In genomic region chr11:107545747-107546476, GRCm38 (mm10) we compare ENCODE assay signal across 8 mouse cellular contexts. TPM values are rescaled to one million over a fixed set of nuclear protein-coding genes. Genes with fewer than 3 reads are reported as not detected.
DNase-seq lines count a peak whose midpoint lies in the region; ATAC-seq and TF ChIP-seq lines count a peak whose summit lies in the region.

No protein-coding gene starts in this region.

- 22% methylated on average over 13 of the region's 13 CpGs for WGBS in embryonic facial prominence, embryonic 12.5 days
- WGBS in lung, postnatal 0 days = 26% methylated on average over 13 of the region's 13 CpGs

- H3K4me3 ChIP-seq in embryonic facial prominence, embryonic 12.5 days = peak overlapping the region; percentile 94; the same call in 1 of the 2 replicates
- peak overlapping the region; percentile 91; the same call in 1 of the 2 replicates for H3K4me3 ChIP-seq in lung, postnatal 0 days (ENCODE audit: low read depth, low read length)

- TF ChIP-seq CTCF in lung, postnatal 0 days (IDR thresholded peaks at IDR 0.05) = peak; percentile 8; the same call in 1 of the 2 replicates

- H3K9ac ChIP-seq in embryonic facial prominence, embryonic 12.5 days = no peak overlapping the region
- H3K9ac ChIP-seq in lung, postnatal 0 days (replicated peaks; ENCODE audit: low read depth) = no peak overlapping the region

- ATAC-seq in embryonic facial prominence, embryonic 12.5 days (ENCODE audit: insufficient number of reproducible peaks, insufficient read depth, low FRiP score, low TSS enrichment) = no peak
- peak; percentile 53 for ATAC-seq in lung, postnatal 0 days

- peaks cover 6% of the 10 kb centered on the region for H3K36me3 ChIP-seq in embryonic facial prominence, embryonic 12.5 days
- no peaks in the 10 kb centered on the region for H3K36me3 ChIP-seq in lung, postnatal 0 days (ENCODE audit: insufficient read depth, low read length)

- intact Hi-C loops in heart, postnatal 14 days (cut with DNase I) = loop anchor here (2.0 kb wide), 1 partner anchor 33 kb away; no protein-coding TSS in a partner anchor

- DNase-seq in MN1 (ENCODE audit: low spot score) = peak; percentile 9
- DNase-seq in kidney, adult 8-10 months = peak; percentile 31 to 33
- peak; percentile 74 for DNase-seq in lung, postnatal 0 days (ENCODE audit: low spot score)
- DNase-seq in thymus, postnatal 36 days = no peak
- DNase-seq in left cerebral cortex, adult 9 months (ENCODE audit: low spot score in 2 of 2) = no peak
- DNase-seq in left cerebral cortex, adult 8-10 months (ENCODE audit: low spot score in 2 of 2) = no peak
- no peak for DNase-seq in heart, postnatal 14 days

- H3K4me2 ChIP-seq in embryonic facial prominence, embryonic 12.5 days (replicated peaks) = peak overlapping the region; percentile 91
- peak overlapping the region; percentile 99 for H3K4me2 ChIP-seq in lung, postnatal 0 days (replicated peaks; ENCODE audit: low read depth, low read length)

- no peaks in the 10 kb centered on the region for H3K9me3 ChIP-seq in embryonic facial prominence, embryonic 12.5 days
- no peaks in the 10 kb centered on the region for H3K9me3 ChIP-seq in lung, postnatal 0 days (ENCODE audit: low read length)

- H3K27me3 ChIP-seq in embryonic facial prominence, embryonic 12.5 days = no peaks in the 10 kb centered on the region
- no peaks in the 10 kb centered on the region for H3K27me3 ChIP-seq in lung, postnatal 0 days (replicated peaks; ENCODE audit: insufficient read depth, low read length)

- H3K27ac ChIP-seq in embryonic facial prominence, embryonic 12.5 days = no peak overlapping the region
- no peak overlapping the region for H3K27ac ChIP-seq in lung, postnatal 0 days (ENCODE audit: low read length)

- 0 out of 2 replicates have a peak, but pooled peaks cover 10% of the 10 kb centered on the region for H3K4me1 ChIP-seq in embryonic facial prominence, embryonic 12.5 days
- H3K4me1 ChIP-seq in lung, postnatal 0 days (ENCODE audit: insufficient read depth, low read depth, low read length) = no peaks in the 10 kb centered on the region; the same call in 1 of the 2 replicates

- no peak for TF ChIP-seq EP300 in lung, postnatal 0 days (IDR thresholded peaks at IDR 0.05)

RNA-seq across cellular contexts. Expression of gene Helz, which starts 1.8 kb away (rescaled TPM):
- 19.7 and 20.5 TPM in 2 replicates for polyA plus RNA-seq in embryonic facial prominence, embryonic 12.5 days (2016; fragmentation: Nextera tagmentation; extraction: Ambion mirVana)
- 8.4 and 9.9 TPM in 2 replicates for polyA plus RNA-seq in lung, postnatal 0 days (2015; fragmentation: Nextera tagmentation; extraction: Ambion mirVana)
- total RNA-seq in left cerebral cortex, adult 8-10 months (2022) = 10 to 100 TPM; 41.9 to 52.3 (median 48.0) TPM
- total RNA-seq in heart, postnatal 14 days (2021) = 10 to 100 TPM; 28.6 to 29.6 TPM

Comparison
In these comparisons a context has a peak if more than half of its experiments do, and no peak if none do; other contexts are left out.
1. DNase-seq: peak in MN1 (single experiment), kidney, adult 8-10 months (2 of 2) and lung, postnatal 0 days (single experiment); none in thymus, postnatal 36 days (0 of 2), left cerebral cortex, adult 9 months (0 of 2), left cerebral cortex, adult 8-10 months (0 of 2) and heart, postnatal 14 days (0 of 2).